ENCODE assay signal across 8 mouse cellular contexts in the genomic region with DNA sequence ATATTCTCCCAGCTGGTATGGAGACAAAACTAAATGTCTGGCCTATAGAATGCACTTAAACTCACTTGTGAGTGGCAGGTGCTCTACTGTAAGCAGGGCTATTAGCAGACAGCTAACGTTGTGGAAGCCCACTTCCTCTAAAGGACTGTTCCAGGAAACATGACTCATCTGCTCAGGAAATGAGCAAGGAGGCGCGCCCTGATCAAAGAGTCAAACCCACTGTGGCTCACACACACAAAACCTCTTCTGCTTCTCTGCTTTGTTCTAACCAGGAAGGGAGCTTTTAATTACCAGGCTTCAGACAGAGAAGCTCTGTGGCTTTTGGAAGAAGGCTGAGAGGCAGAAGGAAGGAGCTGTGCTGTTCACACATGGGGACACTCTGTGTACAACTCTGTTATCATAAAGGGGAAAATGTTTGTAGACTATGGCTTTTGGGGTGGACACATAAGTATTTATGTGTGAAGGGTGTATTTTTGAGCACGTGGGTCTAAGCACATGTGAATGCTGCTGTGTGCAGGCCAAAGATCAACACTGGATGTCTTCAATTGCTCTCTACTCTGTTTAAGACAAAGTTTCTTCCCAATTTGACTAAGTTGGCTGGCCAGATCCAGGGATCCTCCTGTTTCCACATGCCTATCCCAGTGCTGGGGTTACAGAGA.
DNase-seq lines count a peak whose midpoint lies in the region; ATAC-seq and TF ChIP-seq lines count a peak whose summit lies in the region.

No protein-coding gene starts in this region.

- H3K36me3 ChIP-seq in C2C12 (ENCODE audit: control insufficient read depth, insufficient read depth), result no peaks in the 10 kb centered on the region
- no peaks in the 10 kb centered on the region for H3K36me3 ChIP-seq in forebrain, embryonic 13.5 days (ENCODE audit: poor library complexity, severe bottlenecking)
- H3K36me3 ChIP-seq in liver, embryonic 15.5 days (replicated peaks), result no peaks in the 10 kb centered on the region

- H3K4me1 ChIP-seq in forebrain, embryonic 13.5 days, result peaks cover 17% of the 10 kb centered on the region
- peaks cover 15% of the 10 kb centered on the region for H3K4me1 ChIP-seq in liver, embryonic 15.5 days (replicated peaks)

- H3K4me3 ChIP-seq in C2C12 (ENCODE audit: insufficient read depth, poor library complexity, severe bottlenecking), result no peak overlapping the region
- H3K4me3 ChIP-seq in forebrain, embryonic 13.5 days, result no peak overlapping the region
- no peak overlapping the region for H3K4me3 ChIP-seq in liver, embryonic 15.5 days (replicated peaks)

- in situ Hi-C loops in Patski (cut with MboI; ENCODE audit: low pct_unique_long_range_greater_than_20kb), result no loop called here

- no peak for TF ChIP-seq CTCF in C2C12 (IDR thresholded peaks at IDR 0.05; ENCODE audit: control insufficient read depth, insufficient read depth, insufficient read length)
- TF ChIP-seq CTCF in Patski (IDR thresholded peaks at IDR 0.05), result no peak

- H3K4me2 ChIP-seq in forebrain, embryonic 13.5 days, result no peak overlapping the region
- no peak overlapping the region for H3K4me2 ChIP-seq in liver, embryonic 15.5 days

- H3K27me3 ChIP-seq in C2C12 (ENCODE audit: control insufficient read depth, insufficient read depth, insufficient read length) (no peaks in the 10 kb centered on the region), Patski (no peaks in the 10 kb centered on the region)
- no peaks in the 10 kb centered on the region for H3K27me3 ChIP-seq in forebrain, embryonic 13.5 days
- H3K27me3 ChIP-seq in liver, embryonic 15.5 days, result no peaks in the 10 kb centered on the region

- no peak for DNase-seq in Patski (ENCODE audit: low read depth, low spot score)
- DNase-seq in induced T-regulatory cell, adult 2 months (ENCODE audit: low read depth), result peak; percentile 94
- no peak for DNase-seq in urinary bladder, postnatal 4 days (ENCODE audit: low spot score in 2 of 2)
- DNase-seq in frontal cortex, postnatal 36 days (ENCODE audit: low spot score in 2 of 2), result no peak

- peak overlapping the region; percentile 18 for H3ac ChIP-seq in C2C12 (ENCODE audit: control insufficient read depth, insufficient read length, low read depth)

- no peaks in the 10 kb centered on the region for H3K79me2 ChIP-seq in C2C12 (ENCODE audit: control insufficient read depth, insufficient read depth)

- no peaks in the 10 kb centered on the region for H3K9me3 ChIP-seq in forebrain, embryonic 13.5 days (replicated peaks)
- H3K9me3 ChIP-seq in liver, embryonic 15.5 days (replicated peaks), result no peaks in the 10 kb centered on the region

- CTCF ChIA-PET in Patski (lab: Charles Lee), result interaction anchor here (0.7 to 2.1 kb wide), 4 partner anchors 9 to 27 kb away, joined by 3 to 8 read pairs (median 4); no protein-coding TSS in a partner anchor

- no peaks in the 10 kb centered on the region for H3K79me3 ChIP-seq in C2C12 (ENCODE audit: low read depth)

- peak; percentile 46 for ATAC-seq in Patski
- ATAC-seq in forebrain, embryonic 13.5 days, result peak; percentile 42
- ATAC-seq in liver, embryonic 15.5 days (ENCODE audit: insufficient read depth), result peak; percentile 85
- ATAC-seq in neutrophil, adult 5-6 weeks (ENCODE audit: extremely low read depth, insufficient number of reproducible peaks, low FRiP score, poor library complexity, severe bottlenecking), result peak; percentile 92

- no peak overlapping the region for H3K9ac ChIP-seq in forebrain, embryonic 13.5 days
- no peak overlapping the region for H3K9ac ChIP-seq in liver, embryonic 15.5 days

- POLR2A ChIA-PET in Patski (lab: Charles Lee), result no interaction called here

- 42% methylated on average over 4 of the region's 4 CpGs for WGBS in forebrain, embryonic 13.5 days
- WGBS in liver, embryonic 15.5 days (ENCODE audit: insufficient replicate concordance), result 11% methylated on average over 4 of the region's 4 CpGs

- H3K27ac ChIP-seq in forebrain, embryonic 13.5 days, result no peak overlapping the region
- peak overlapping the region; percentile 51 for H3K27ac ChIP-seq in liver, embryonic 15.5 days (replicated peaks)

TF ChIP-seq in C2C12, 6 proteins besides CTCF, POLR2A, EP300 and RAD21:
- TF ChIP-seq MAX (IDR thresholded peaks at IDR 0.05), result no peak
- peak; percentile 76 for TF ChIP-seq FOSL1 (IDR thresholded peaks at IDR 0.05; ENCODE audit: insufficient read depth, low read length, poor library complexity, severe bottlenecking)
- TF ChIP-seq MYOD1 (IDR thresholded peaks at IDR 0.05; ENCODE audit: control insufficient read depth, insufficient read length, low read depth), result peak; percentile 84
TF ChIP-seq in C2C12: peak in this region for 2.

Comparison
In these comparisons a context has a peak if more than half of its experiments do, and no peak if none do; other contexts are left out.
1. ATAC-seq: peak in every context shown above with its lines; median percentile 92 in neutrophil, adult 5-6 weeks; 85 in liver, embryonic 15.5 days; 46 in Patski; 42 in forebrain, embryonic 13.5 days.